Mouse (Mus musculus) neural tube, embryonic 14.5 days (tissue): ENCODE measurements around the gene Cep250. TPM values are rescaled to one million over a fixed set of nuclear protein-coding genes. Genes with fewer than 3 reads are reported as not detected.

Experiments
- ATAC-seq: fragments of 200-750 bp; cut with Nextera tagmentation; 2 replicates; pipeline ENCODE4 v1.8.0; 2017; ENCODE audit warnings: low read depth, mild to moderate bottlenecking, moderate TSS enrichment, moderate library complexity
- H3K27ac ChIP-seq: fragments of 300-500 bp; sonication (generic); 2 replicates; pipeline ENCODE4 v1.5.1; 2014; ENCODE audit warnings: low read depth, mild to moderate bottlenecking, control low read depth, low read length, moderate library complexity, mixed read lengths
- H3K27me3 ChIP-seq: fragments of 300-500 bp; sonication (generic); 2 replicates; pipeline ENCODE4 v1.6.1; 2014; ENCODE audit warnings: low read length; ENCODE audit not compliant: control insufficient read depth, insufficient read depth
- H3K36me3 ChIP-seq: fragments of 300-500 bp; sonication (generic); 2 replicates; pipeline ENCODE4 v1.6.1; 2014; ENCODE audit warnings: low read length, mixed read lengths; ENCODE audit not compliant: control insufficient read depth, insufficient read depth
- H3K4me1 ChIP-seq: fragments of 300-500 bp; sonication (generic); 2 replicates; pipeline ENCODE4 v1.6.1; 2014; ENCODE audit warnings: low read length; ENCODE audit not compliant: control insufficient read depth, insufficient read depth
- H3K4me2 ChIP-seq: fragments of 300-500 bp; sonication (generic); 2 replicates; pipeline ENCODE4 v1.6.1; 2014; ENCODE audit warnings: mild to moderate bottlenecking, low read depth, low read length, control low read depth
- H3K4me3 ChIP-seq: fragments of 300-500 bp; sonication (generic); 2 replicates; pipeline ENCODE4 v1.5.1; 2014; ENCODE audit warnings: low read depth, low read length, control low read depth, mixed read lengths
- H3K9ac ChIP-seq: fragments of 300-500 bp; sonication (generic); replicated peaks from 2 replicates; pipeline ENCODE4 v1.6.1; 2014; ENCODE audit warnings: low read depth, mild to moderate bottlenecking, control low read depth, low read length, mixed read lengths
- H3K9me3 ChIP-seq: fragments of 300-500 bp; sonication (generic); 2 replicates; pipeline ENCODE4 v1.6.1; 2016; ENCODE audit warnings: low read length; ENCODE audit not compliant: control insufficient read depth
- WGBS: fragments of 180-500 bp; shearing (Covaris S2); extraction: QIAGEN DNeasy Blood & Tissue Kit; methylation state at CpG from one replicate; pipeline ENCODE4 v1.1.7; 2014; 5-methylcytosine and 5-hydroxymethylcytosine counted together
- polyA plus RNA-seq: library from polyadenylated mRNA; unstranded; fragments of >200 nt; fragmentation: Nextera tagmentation; extraction: Ambion mirVana; gene quantifications from 2 replicates; pipeline ENCODE4 v1.2.1, GENCODE M21; 2014

Gene Cep250
- polyA plus RNA-seq, 1 experiment from 2014 or later, result 16.3 TPM

DNA sequence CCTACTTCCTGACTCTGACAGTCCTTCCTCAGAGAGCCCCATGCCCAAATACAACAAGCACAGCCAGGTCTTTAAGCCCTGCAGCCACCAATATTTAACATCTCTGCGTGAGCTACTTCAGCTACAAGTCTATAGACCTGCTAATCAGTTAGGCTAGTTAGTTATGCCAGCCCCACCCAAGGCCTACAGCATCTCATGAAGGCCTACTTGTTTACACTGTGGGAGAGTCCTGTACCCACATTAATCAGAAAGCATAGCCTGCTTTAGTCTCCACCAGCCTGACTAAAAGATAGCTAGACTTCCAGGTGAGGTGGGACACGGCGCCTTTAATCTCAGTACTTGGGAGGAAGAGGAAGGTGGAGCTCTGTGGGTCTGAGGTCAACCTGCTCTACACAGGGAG lies 83.1 kb downstream of the Cep250 start:
- H3K9me3 ChIP-seq, result no peaks in the 10 kb centered on the region
- H3K4me2 ChIP-seq, result no peak overlapping the region
- H3K27me3 ChIP-seq, result no peaks in the 10 kb centered on the region
- H3K4me3 ChIP-seq, result no peak overlapping the region
- no peaks in the 10 kb centered on the region for H3K36me3 ChIP-seq
- ATAC-seq, result no peak
- no peak overlapping the region for H3K27ac ChIP-seq
- no peaks in the 10 kb centered on the region for H3K4me1 ChIP-seq
- H3K9ac ChIP-seq, result no peak overlapping the region
- 92% methylated on average over 3 of the region's 3 CpGs for WGBS

DNA sequence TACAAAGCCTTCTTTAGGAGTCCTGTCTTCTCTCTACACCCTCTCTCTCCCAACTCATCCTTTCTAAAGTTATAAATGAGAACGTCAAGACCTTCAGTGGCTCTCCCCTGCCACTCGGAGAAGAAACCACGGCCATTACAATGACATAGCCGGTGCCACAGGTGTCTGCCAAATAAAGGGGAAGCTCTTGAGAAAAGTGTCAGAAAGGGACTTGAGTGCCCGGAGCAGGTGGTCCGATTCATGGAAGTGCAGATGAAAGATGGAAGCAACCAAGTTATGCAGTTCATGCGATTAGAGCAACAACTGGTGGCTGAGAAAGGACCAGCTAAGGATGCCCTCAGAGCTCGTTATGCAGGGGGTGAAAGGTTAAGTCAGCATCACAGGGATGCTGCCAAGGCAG lies 86.6 kb downstream of the Cep250 start:
- ATAC-seq, result no peak
- WGBS, result 89% methylated on average over 8 of the region's 8 CpGs

DNA sequence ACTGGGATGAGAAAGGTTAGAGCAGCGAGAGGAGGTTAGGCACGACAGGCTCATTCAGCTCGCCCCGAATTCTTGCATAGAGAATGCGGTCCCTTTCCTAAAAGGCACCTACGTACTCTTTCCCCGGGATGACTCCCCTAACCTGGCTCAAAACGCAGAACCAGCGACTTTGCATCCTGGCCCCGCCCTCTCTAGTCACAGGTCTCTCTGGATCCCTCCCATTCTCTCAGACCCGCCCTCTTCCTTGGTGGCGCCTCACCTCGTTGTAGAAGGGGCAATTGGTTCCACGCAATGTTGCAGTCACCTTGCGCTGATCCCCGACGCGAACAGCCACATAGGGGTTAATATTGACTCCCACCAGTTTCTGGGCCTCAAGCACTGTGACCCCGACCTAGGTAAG lies 91.7 kb downstream of the Cep250 start:
- no peak overlapping the region for H3K4me3 ChIP-seq
- H3K4me1 ChIP-seq, result no peaks in the 10 kb centered on the region
- no peaks in the 10 kb centered on the region for H3K36me3 ChIP-seq
- 5% methylated on average over 19 of the region's 19 CpGs for WGBS
- H3K9me3 ChIP-seq, result no peaks in the 10 kb centered on the region
- H3K27ac ChIP-seq, result no peak overlapping the region
- ATAC-seq, result no peak
- H3K27me3 ChIP-seq, result peaks cover 3% of the 10 kb centered on the region; the same call in 1 of the 2 replicates
- no peak overlapping the region for H3K4me2 ChIP-seq
- H3K9ac ChIP-seq, result no peak overlapping the region

More for the DNA sequence above, 86.6 kb downstream of the Cep250 start:
- Histone ChIP-seq H3K27ac (no peak overlapping the region), H3K9me3 (no peaks in the 10 kb centered on the region), H3K9ac (no peak overlapping the region), H3K4me1 (no peaks in the 10 kb centered on the region), H3K4me2 (no peak overlapping the region), H3K36me3 (no peaks in the 10 kb centered on the region), H3K4me3 (no peak overlapping the region), H3K27me3 (peaks cover 3% of the 10 kb centered on the region; the same call in 1 of the 2 replicates)

Other genes starting within 250 kb of the Cep250 start
- 38.2 and 42.3 TPM in 2 replicates for gene Edem2, start 227.0 kb upstream of the Cep250 start, polyA plus RNA-seq
- not detected in 2 replicates for gene Gm17581, start 220.6 kb upstream of the Cep250 start, polyA plus RNA-seq
- gene Procr, start 205.3 kb upstream of the Cep250 start, polyA plus RNA-seq, result 1.2 and 3.9 TPM in 2 replicates
- 18.5 and 20.0 TPM in 2 replicates for gene Mmp24, start 181.1 kb upstream of the Cep250 start, polyA plus RNA-seq
- gene BC029722, start 137.0 kb upstream of the Cep250 start, polyA plus RNA-seq, result 25.1 and 33.5 TPM in 2 replicates
- 133 and 153 TPM in 2 replicates for gene Eif6, start 129.5 kb upstream of the Cep250 start, polyA plus RNA-seq
- gene Fam83c, start 121.6 kb upstream of the Cep250 start, polyA plus RNA-seq, result 0.25 and 0.28 TPM in 2 replicates
- 69.6 and 74.9 TPM in 2 replicates for gene Uqcc1, start 26.1 kb upstream of the Cep250 start, polyA plus RNA-seq
- not detected in 2 replicates for gene Gm15557, start 15.7 kb upstream of the Cep250 start, polyA plus RNA-seq
- gene Gdf5, start 11.1 kb upstream of the Cep250 start, polyA plus RNA-seq, result 0.40 and 0.59 TPM in 2 replicates
- gene 6430550D23Rik, start 51.5 kb downstream of the Cep250 start, polyA plus RNA-seq, result 3.0 and 4.0 TPM in 2 replicates
- 425 and 480 TPM in 2 replicates for gene Ergic3, start 51.6 kb downstream of the Cep250 start, polyA plus RNA-seq
- not detected in 2 replicates for gene Fer1l4, start 96.5 kb downstream of the Cep250 start, polyA plus RNA-seq
- 6.0 and 8.8 TPM in 2 replicates for gene Spag4, start 108.7 kb downstream of the Cep250 start, polyA plus RNA-seq
- 22.7 and 29.1 TPM in 2 replicates for gene Cpne1, start 155.5 kb downstream of the Cep250 start, polyA plus RNA-seq
- 22.2 and 30.9 TPM in 2 replicates for gene Rbm12, start 155.5 kb downstream of the Cep250 start, polyA plus RNA-seq
- 9.5 and 15.3 TPM in 2 replicates for gene Gm28036, start 170.6 kb downstream of the Cep250 start, polyA plus RNA-seq
- 438 and 500 TPM in 2 replicates for gene Romo1, start 187.6 kb downstream of the Cep250 start, polyA plus RNA-seq
- gene Nfs1, start 187.7 kb downstream of the Cep250 start, polyA plus RNA-seq, result 28.8 and 30.4 TPM in 2 replicates
- 504 and 543 TPM in 2 replicates for gene Rbm39, start 223.8 kb downstream of the Cep250 start, polyA plus RNA-seq
- 116 and 119 TPM in 2 replicates for gene Phf20, start 240.0 kb downstream of the Cep250 start, polyA plus RNA-seq